Mouse (Mus musculus) retina, adult 2 months (tissue): ENCODE data around the gene Mob2.

Experiments used
- DNase-seq: peaks from one replicate; pipeline ENCODE4 v3.0.0-alpha.2; 2012; ENCODE audit warnings: low read depth, low spot score

The Mob2 gene

GRCm38 (mm10) chr7:142060931-142061565 lies at the start of gene Mob2:
Gene Mob2 (minus strand): TSS chr7:142061065.
- DNase-seq, result peak; percentile 71

- DNase-seq, result no peak
These were observed 43.9 kb upstream of the Mob2 start for GRCm38 (mm10) chr7:142104747-142105146.

- DNase-seq, result peak; percentile 78
These were observed 36.9 kb upstream of the Mob2 start for GRCm38 (mm10) chr7:142097776-142098175.

DNA sequence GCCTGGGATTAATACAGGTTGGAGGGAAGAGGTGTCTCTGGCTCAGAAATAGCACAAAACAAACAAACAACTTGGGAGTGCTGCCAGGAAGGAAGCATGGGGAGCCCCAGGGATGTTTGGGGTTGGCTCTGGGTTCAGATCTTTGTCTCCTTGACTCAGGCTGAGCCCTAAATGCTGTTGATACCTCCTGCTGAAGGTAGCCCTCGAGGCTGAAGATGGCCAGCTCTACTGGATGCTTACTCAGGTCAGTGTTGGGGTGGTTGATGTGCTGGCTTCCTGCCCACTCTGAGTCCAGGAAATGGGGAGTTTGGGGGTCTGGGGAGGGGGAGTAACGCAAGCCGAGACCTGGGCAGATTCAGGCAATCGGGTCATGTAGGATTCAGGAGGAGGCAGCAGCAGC lies 35.8 kb upstream of the Mob2 start:
- DNase-seq, result no peak

- peak; percentile 86 for DNase-seq
These were observed 34.5 kb upstream of the Mob2 start, which contains the start of gene Dusp8 for GRCm38 (mm10) chr7:142095183-142095931. Gene Dusp8 (minus strand): TSS chr7:142095843.

DNA sequence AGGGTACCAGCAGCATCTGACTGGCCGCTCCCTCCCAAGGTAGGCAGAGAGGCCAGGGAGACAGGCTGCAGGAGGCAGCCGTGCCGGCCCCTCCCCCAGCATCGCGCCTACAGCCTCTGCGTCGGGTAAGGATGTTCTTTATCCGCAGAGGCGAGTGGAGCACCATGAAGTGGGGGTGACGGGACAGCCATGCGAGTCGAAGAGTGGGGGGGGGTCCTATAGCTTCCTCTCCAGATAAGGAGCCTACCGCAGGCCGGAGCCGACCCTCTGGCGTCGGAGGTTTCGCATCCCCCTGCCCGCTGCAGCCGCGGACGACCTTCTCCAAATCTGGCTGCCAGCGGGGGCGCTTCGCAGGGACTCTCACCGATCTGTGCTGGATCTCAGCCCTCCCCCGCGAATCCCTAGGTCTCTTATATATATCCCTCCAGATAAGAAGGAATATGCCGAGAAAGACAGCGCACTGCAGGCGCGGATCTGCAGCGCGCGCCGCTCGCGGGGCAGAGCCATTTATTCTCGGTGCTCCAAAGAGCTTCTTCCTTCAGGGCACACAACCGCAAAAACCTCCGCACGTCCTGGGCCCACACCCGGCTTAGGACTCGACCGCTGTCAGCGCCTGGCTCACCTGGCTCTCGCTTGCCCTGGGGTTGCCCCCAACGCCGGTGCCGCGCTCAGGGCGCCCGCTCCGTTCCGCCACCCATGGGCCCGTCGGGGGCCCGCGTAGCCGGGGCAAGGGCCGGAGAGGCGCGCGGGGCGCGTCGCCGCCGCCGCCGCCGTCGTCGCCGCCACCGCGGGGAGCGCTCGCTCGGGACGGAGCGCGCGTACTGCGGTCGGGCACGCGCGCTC lies 33.7 kb upstream of the Mob2 start:
- no peak for DNase-seq

GRCm38 (mm10) chr7:142093696-142094240 lies 32.9 kb upstream of the Mob2 start:
- no peak for DNase-seq

- no peak for DNase-seq
These were observed 32.1 kb upstream of the Mob2 start for GRCm38 (mm10) chr7:142092991-142093390.

DNA sequence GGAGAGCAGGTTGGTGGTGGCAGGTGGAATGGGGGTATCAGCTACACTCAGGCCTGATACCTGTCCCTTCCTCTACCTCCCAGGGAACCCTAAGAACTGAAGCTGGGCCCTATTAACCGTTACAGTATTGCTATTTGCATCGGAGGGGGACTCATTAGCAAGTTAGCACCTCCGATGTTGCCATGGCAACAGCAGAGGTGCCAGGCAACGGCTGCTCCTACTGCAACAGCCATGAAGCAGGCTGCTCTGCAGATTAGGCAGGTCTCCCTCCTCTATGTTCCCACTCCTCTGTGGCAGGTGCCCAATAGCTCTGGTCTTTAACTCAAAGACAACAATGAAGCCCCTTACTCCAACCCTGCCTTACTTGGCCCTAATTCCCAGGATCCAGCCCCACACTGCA lies 31.0 kb upstream of the Mob2 start:
- DNase-seq, result no peak

- DNase-seq, result no peak
These were observed 29.0 kb upstream of the Mob2 start for GRCm38 (mm10) chr7:142089648-142090447.

DNA sequence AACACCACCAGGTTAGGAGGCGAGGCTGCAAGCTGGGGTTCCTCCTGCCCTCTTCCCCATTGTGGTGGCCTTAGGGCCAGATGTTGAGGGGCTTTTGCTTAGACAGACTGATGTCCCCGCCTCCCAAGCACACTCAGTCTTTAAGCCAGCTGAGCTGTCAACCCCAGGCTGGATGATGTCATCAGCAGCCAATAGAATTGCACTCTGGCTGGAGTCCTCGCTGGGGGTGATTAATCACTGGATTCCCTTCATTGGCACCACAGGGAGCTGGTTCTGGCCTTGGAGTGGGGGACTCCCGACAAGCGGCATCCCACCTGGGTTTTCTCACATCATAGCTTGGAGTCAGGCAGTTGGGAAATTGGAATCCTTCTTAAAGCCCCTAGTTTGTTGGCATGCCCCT lies 28.0 kb upstream of the Mob2 start:
- DNase-seq, result peak; percentile 62

DNA sequence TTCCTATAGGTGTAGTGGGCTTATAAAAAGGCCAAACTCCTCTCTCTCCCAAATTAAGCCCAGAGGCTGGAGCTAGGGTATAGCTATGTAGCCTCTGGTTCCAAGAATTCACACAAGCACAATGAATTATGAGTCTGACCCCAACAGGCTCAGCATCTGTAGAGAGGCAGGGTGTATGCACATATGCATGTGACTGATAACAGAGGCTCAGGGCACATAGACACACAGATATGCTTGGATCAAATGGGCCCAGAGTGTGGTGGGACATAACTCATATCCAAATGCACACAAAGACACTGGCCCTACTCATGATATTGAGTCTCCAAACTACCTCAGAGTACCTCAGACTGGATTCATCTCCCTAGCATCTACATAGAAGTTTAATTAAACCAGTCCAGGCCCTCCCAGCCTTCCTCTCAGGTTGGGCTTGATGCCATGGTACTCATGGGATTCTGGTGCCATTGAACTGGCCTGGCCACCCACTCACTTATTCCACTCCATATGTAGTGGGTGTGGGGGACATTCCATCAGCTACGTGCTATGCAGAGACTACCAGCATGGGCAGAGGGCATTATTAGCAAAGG lies 26.3 kb upstream of the Mob2 start:
- no peak for DNase-seq

DNA sequence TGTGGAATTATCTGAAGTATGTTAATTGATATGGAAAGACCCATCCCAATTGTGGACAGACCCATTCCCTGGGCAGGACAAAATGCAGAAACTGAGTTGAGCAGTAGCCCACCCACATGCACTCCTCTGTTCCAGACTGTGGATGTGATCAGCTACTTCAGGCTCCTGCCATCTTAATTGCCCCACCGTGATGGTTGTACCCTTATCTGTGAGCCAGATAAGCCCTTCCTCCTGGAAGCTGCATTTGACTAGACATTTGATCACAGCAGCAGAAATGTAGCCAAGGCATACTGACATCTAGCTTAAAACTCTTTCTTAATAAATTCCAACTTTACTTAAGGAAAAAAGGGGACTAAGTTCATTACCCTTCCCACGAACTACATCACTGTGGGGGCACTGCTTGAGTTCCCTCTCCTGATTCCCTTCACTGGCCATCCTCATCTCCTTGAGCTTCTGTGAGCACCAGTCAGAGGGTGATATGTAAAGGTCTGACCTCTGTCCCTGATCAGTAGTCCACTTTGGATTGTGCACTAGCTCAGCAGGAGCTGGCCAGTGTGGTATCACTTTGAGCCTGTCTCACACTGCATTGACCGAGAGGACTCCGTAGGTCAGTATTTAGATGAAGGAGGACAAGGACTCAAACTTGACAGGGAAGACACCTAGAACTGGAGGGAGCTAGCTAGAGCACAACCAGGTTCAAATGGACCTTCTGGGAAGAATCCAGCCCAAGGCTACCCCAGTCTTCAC lies 25.5 kb upstream of the Mob2 start:
- no peak for DNase-seq

DNA sequence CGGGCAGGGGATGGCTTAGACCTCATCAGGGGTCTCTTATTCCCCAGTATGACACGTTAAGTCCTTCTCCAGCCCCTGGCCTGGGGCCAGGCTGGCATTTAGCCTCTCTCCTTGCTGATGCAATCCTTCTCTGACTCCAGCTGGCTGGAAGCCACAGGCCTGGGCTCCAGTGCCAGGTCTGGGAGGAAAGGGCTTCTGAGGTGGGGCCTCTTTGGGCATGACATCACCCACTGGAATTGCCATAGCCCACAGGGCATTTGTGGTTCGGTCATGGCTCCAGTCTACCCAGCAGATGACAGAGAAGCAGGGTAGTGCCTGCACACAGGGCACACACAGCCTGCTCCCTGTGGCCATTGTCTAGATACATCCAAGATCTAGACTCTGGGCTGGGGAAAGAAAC lies 24.0 kb upstream of the Mob2 start:
- no peak for DNase-seq

- no peak for DNase-seq
These were observed 23.5 kb upstream of the Mob2 start for GRCm38 (mm10) chr7:142084395-142084794.

GRCm38 (mm10) chr7:142083588-142084317 lies 22.9 kb upstream of the Mob2 start:
- no peak for DNase-seq

DNA sequence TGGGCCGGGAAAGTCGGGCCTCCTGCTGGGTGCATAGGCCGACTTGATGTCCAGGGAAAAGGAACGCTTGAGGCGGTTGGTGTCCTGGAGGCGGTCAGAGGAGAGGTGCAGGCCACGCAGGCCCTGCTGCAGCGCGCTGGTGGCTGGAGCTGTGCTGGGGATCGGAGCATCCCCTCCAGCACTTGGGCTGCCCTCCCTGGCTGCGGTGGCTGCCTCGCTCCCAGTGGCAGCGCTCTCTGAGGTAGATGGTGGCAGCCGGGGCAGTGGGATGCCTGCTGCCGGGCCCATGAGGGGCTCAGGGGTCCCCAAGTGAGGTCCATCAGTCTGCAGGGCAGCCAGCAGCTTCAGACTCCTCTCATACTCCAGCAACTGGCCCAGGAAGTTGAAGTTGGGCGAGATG lies 21.7 kb upstream of the Mob2 start:
- DNase-seq, result no peak

- DNase-seq, result no peak
These were observed 21.3 kb upstream of the Mob2 start for GRCm38 (mm10) chr7:142082179-142082578.

DNA sequence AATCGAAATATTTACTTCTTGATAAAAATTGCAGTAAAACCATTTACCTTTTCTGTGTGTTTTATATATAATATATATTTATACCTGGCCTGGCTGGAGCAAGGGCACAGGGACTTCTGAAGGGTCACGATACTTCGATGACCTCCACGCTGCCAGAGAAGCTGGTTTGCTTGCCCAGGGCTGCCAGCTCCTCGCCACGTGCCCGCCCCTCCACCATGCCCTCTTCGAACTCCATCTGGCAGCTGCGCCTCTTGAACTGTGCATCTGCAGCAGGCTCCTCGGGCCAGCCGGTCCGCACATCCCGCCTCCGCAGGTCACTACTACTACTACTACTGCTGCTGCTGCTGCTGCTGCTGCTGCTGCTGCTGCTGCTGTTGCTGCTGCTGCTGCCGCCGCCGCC lies 20.9 kb upstream of the Mob2 start:
- no peak for DNase-seq
